Mouse (Mus musculus) MEL (cell line): ENCODE results near the gene Tmem107. TPM values are rescaled to one million over a fixed set of nuclear protein-coding genes. Genes with fewer than 3 reads are reported as not detected.

Source experiments
- DNase-seq: peaks from one replicate; pipeline ENCODE4 v3.0.0; 2011; ENCODE audit warnings: low read depth, low spot score
- H3K27ac ChIP-seq: 2 replicates; pipeline ENCODE4 v1.5.1; 2012; ENCODE audit warnings: low read depth, mild to moderate bottlenecking, control low read depth, low read length, moderate library complexity; ENCODE audit not compliant: control insufficient read depth
- H3K27me3 ChIP-seq, 2 experiments: fragments of 150-350 bp in 1 of 2; sonication (generic) in 1 of 2; 2 replicates each; pipeline ENCODE4 v1.6.1; 2012; ENCODE audit warnings: low read length in 2 of 2, mild to moderate bottlenecking in 2 of 2, improper control_type of control experiment in 1 of 2, moderate library complexity in 1 of 2; ENCODE audit not compliant: insufficient read depth in 2 of 2, control insufficient read depth in 1 of 2
- H3K36me3 ChIP-seq, 2 experiments: 2 replicates each; pipeline ENCODE4 v1.6.1; 2012 to 2014; ENCODE audit warnings: low read length in 2 of 2, improper control_type of control experiment in 1 of 2, inconsistent platforms in 1 of 2, mild to moderate bottlenecking in 1 of 2; ENCODE audit not compliant: insufficient read depth in 2 of 2, control insufficient read depth in 1 of 2
- H3K4me1 ChIP-seq, 2 experiments: fragments of 150-350 bp in 1 of 2; sonication (generic) in 1 of 2; 2 replicates each; pipeline ENCODE4 v1.6.1; 2012; ENCODE audit warnings: low read length in 2 of 2, improper control_type of control experiment in 1 of 2, mild to moderate bottlenecking in 1 of 2; ENCODE audit not compliant: insufficient read depth in 2 of 2, control insufficient read depth in 1 of 2
- H3K4me3 ChIP-seq, 2 experiments: fragments of 150-350 bp in 1 of 2; sonication (generic) in 1 of 2; 2 replicates each; pipeline ENCODE4 v1.5.1; 2012; ENCODE audit warnings: low read depth in 2 of 2, low read length in 2 of 2, mild to moderate bottlenecking in 2 of 2, moderate library complexity in 2 of 2, control low read depth in 1 of 2, improper control_type of control experiment in 1 of 2; ENCODE audit not compliant: control insufficient read depth in 1 of 2, insufficient read depth in 1 of 2
- H3K79me2 ChIP-seq: 2 replicates; pipeline ENCODE4 v1.6.1; 2012; ENCODE audit warnings: mild to moderate bottlenecking, low read length, moderate library complexity; ENCODE audit not compliant: control insufficient read depth, poor library complexity, insufficient read depth
- H3K9ac ChIP-seq: 2 replicates; pipeline ENCODE4 v1.6.1; 2012; ENCODE audit warnings: low read depth, mild to moderate bottlenecking, control low read depth, low read length, moderate library complexity; ENCODE audit not compliant: control insufficient read depth, poor library complexity, severe bottlenecking
- H3K9me3 ChIP-seq: fragments of 150-350 bp; sonication (generic); replicated peaks from 2 replicates; pipeline ENCODE4 v1.6.1; 2012; ENCODE audit warnings: mild to moderate bottlenecking, low read length, improper control_type of control experiment, moderate library complexity; ENCODE audit not compliant: insufficient read depth
- BHLHE40 ChIP-seq: IDR thresholded peaks from 2 replicates; pipeline ENCODE4 v1.6.1; 2012; ENCODE audit warnings: low read depth, mild to moderate bottlenecking, inconsistent platforms, low read length, improper control_type of control experiment, borderline replicate concordance
- CHD1 ChIP-seq: IDR thresholded peaks from 2 replicates; pipeline ENCODE4 v1.6.1; 2012; ENCODE audit warnings: low read depth, mild to moderate bottlenecking, inconsistent platforms, low read length, improper control_type of control experiment
- CHD2 ChIP-seq: IDR thresholded peaks from 2 replicates; pipeline ENCODE4 v1.6.1; 2011; ENCODE audit warnings: low read length, improper control_type of control experiment
- ELF1 ChIP-seq: IDR thresholded peaks from 2 replicates; pipeline ENCODE4 v1.6.1; 2014; ENCODE audit warnings: low read depth, mild to moderate bottlenecking, inconsistent platforms, low read length, improper control_type of control experiment, moderate library complexity
- EP300 ChIP-seq, 2 experiments: IDR thresholded peaks; 2 replicates each; pipeline ENCODE4 v1.6.1; 2011; ENCODE audit warnings: improper control_type of control experiment in 2 of 2, low read length in 2 of 2, low read depth in 1 of 2, mild to moderate bottlenecking in 1 of 2
- ETS1 ChIP-seq: IDR thresholded peaks from 2 replicates; pipeline ENCODE4 v1.6.1; 2012; ENCODE audit warnings: low read depth, mild to moderate bottlenecking, inconsistent platforms, low read length, improper control_type of control experiment, moderate library complexity
- GABPA ChIP-seq: IDR thresholded peaks from 2 replicates; pipeline ENCODE4 v1.6.1; 2012; ENCODE audit warnings: low read depth, mild to moderate bottlenecking, inconsistent platforms, low read length, improper control_type of control experiment, moderate library complexity
- HCFC1 ChIP-seq: IDR thresholded peaks from 2 replicates; pipeline ENCODE4 v1.6.1; 2012; ENCODE audit warnings: low read depth, mild to moderate bottlenecking, inconsistent platforms, low read length, improper control_type of control experiment, moderate library complexity
- JUND ChIP-seq: IDR thresholded peaks from 2 replicates; pipeline ENCODE4 v1.6.1; 2011; ENCODE audit warnings: low read depth, mild to moderate bottlenecking, improper control_type of control experiment, low read length
- MAFK ChIP-seq: IDR thresholded peaks from 2 replicates; pipeline ENCODE4 v1.6.1; 2011; ENCODE audit warnings: low read depth, mild to moderate bottlenecking, low read length, improper control_type of control experiment, borderline replicate concordance
- MXI1 ChIP-seq: IDR thresholded peaks from 2 replicates; pipeline ENCODE4 v1.6.1; 2011; ENCODE audit warnings: mild to moderate bottlenecking, low read depth, low read length, improper control_type of control experiment
- NRF1 ChIP-seq: IDR thresholded peaks from 2 replicates; pipeline ENCODE4 v1.6.1; 2014; ENCODE audit warnings: low read depth, mild to moderate bottlenecking, inconsistent platforms, low read length, improper control_type of control experiment, moderate library complexity; ENCODE audit not compliant: poor library complexity, insufficient read depth, severe bottlenecking
- POLR2A ChIP-seq, 2 experiments: IDR thresholded peaks; 2 replicates each; pipeline ENCODE4 v1.6.1; 2011 to 2012; ENCODE audit warnings: low read length in 2 of 2, mild to moderate bottlenecking in 2 of 2, control low read depth in 1 of 2, improper control_type of control experiment in 1 of 2, low read depth in 1 of 2, moderate library complexity in 1 of 2; ENCODE audit not compliant: control insufficient read depth in 1 of 2, insufficient read depth in 1 of 2, poor library complexity in 1 of 2
- POLR2AphosphoS5 ChIP-seq: IDR thresholded peaks from 2 replicates; pipeline ENCODE4 v1.6.1; 2012; ENCODE audit warnings: low read depth, borderline replicate concordance, mild to moderate bottlenecking, inconsistent platforms, low read length, moderate library complexity, mixed read lengths
- SIN3A ChIP-seq: IDR thresholded peaks from 2 replicates; pipeline ENCODE4 v1.6.1; 2012; ENCODE audit warnings: low read length, improper control_type of control experiment, inconsistent platforms
- TBP ChIP-seq: IDR thresholded peaks from 2 replicates; pipeline ENCODE4 v1.8.0; 2011; ENCODE audit warnings: low read depth, low read length, improper control_type of control experiment
- TCF12 ChIP-seq: IDR thresholded peaks from 2 replicates; pipeline ENCODE4 v1.6.1; 2014; ENCODE audit warnings: low read depth, mild to moderate bottlenecking, inconsistent platforms, low read length, improper control_type of control experiment, moderate library complexity
- UBTF ChIP-seq: IDR thresholded peaks from 2 replicates; pipeline ENCODE4 v1.6.1; 2012; ENCODE audit warnings: low read depth, mild to moderate bottlenecking, inconsistent platforms, low read length, improper control_type of control experiment, moderate library complexity, borderline replicate concordance; ENCODE audit not compliant: insufficient read depth
- USF2 ChIP-seq, 2 experiments: IDR thresholded peaks; 2 replicates each; pipeline ENCODE4 v1.6.1; 2011 to 2012; ENCODE audit warnings: improper control_type of control experiment in 2 of 2, low read length in 2 of 2, borderline replicate concordance in 1 of 2, inconsistent platforms in 1 of 2, low read depth in 1 of 2, mild to moderate bottlenecking in 1 of 2; ENCODE audit not compliant: insufficient read depth in 1 of 2
- ZC3H11A ChIP-seq: IDR thresholded peaks from 2 replicates; pipeline ENCODE4 v1.6.1; 2012; ENCODE audit warnings: low read depth, mild to moderate bottlenecking, inconsistent platforms, low read length, improper control_type of control experiment
- ZNF384 ChIP-seq: IDR thresholded peaks from 2 replicates; pipeline ENCODE4 v1.6.1; 2012; ENCODE audit warnings: low read depth, mild to moderate bottlenecking, inconsistent platforms, low read length, improper control_type of control experiment
- polyA plus RNA-seq, 2 experiments: library from polyadenylated mRNA; stranded (reverse) in 1 of 2; unstranded in 1 of 2; fragments of >175 nt in 1 of 2; fragments of >200 nt in 1 of 2; gene quantifications; 2 replicates each; pipeline versions ENCODE4 v1.2.1 to v1.2.4; 2012; ENCODE audit warnings: low replicate concordance in 2 of 2, low read depth in 1 of 2; ENCODE audit not compliant: insufficient read length in 2 of 2, insufficient read depth in 1 of 2, missing spikeins in 1 of 2
- total RNA-seq: library from RNA; depleted of rRNA; stranded (reverse); fragments of 300-350 nt; gene quantifications from 2 replicates; pipeline ENCODE4 v1.2.3, GENCODE M21; 2012

Gene Tmem107
- total and polyA plus RNA-seq, 3 experiments, result 47.0 to 79.5 TPM; not detected in 1

GRCm38 (mm10) chr11:69108223-69108622, 37.6 kb downstream of the Tmem107 start:
- Histone ChIP-seq H3K4me1 (peaks cover 0 to 12% of the 10 kb centered on the region in 2 experiments; a peak in 2 of 4 replicates), H3K79me2 (no peaks in the 10 kb centered on the region), H3K36me3 (peaks cover 0 to 5% of the 10 kb centered on the region in 2 experiments; a peak in 2 of 4 replicates), H3K9ac (no peak overlapping the region), H3K27me3 (no peaks in the 10 kb centered on the region), H3K9me3 (no peaks in the 10 kb centered on the region), H3K27ac (no peak overlapping the region), H3K4me3 (no peak overlapping the region)
- no peak for DNase-seq
- TF ChIP-seq NRF1 (no peak), USF2 (IDR thresholded peaks at IDR 0.05; ENCODE audit: borderline replicate concordance in 1 of 2, insufficient read depth in 1 of 2, low read depth in 1 of 2, low read length in 2 of 2) (no peak), GABPA (no peak), EP300 (IDR thresholded peaks at IDR 0.05; ENCODE audit: low read depth in 1 of 2, low read length in 2 of 2) (no peak)

DNA sequence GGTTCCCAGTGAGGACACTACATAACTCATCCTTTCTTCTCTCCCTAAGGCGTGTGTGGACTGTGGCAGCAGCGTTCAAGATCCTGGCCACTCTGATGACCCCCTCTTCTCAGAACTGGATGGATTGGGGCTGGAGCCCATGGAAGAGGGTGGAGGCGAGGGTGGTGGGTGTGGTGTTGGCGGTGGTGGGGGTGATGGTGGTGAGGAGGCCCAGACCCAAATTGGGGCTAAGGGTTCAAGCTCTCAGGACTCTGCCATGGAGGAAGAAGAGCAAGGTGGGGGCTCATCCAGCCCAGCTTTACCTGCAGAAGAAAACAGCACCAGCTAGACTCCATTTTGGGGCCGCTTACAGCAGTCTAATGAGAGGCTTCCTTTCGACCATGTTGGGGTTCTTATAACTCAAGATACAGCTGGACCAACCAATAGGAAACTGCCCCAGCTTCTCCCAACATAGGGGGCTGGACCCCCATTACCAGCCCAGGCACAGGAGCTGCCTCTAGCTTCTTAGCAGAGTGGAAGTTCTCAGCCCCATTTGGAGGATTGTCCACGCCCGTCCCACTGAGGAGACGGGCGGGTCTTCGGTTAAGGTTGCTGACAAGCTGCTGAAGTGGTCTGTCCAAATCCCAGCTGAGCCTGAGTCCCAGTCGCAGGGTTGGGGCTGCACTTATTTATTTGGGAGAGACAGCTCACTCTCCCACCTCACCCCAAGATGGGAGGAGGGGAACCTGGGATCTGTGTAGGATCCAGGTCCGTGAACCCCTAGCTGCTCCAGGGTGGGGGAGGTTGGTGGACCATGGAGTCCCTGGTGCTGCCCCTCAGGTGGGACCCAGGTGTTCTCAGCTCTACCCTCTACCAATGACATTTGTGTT, 38.7 kb downstream of the Tmem107 start:
- H3K79me2 ChIP-seq, result no peaks in the 10 kb centered on the region
- H3K9me3 ChIP-seq, result no peaks in the 10 kb centered on the region
- no peak overlapping the region for H3K27ac ChIP-seq
- peaks cover 0 to 12% of the 10 kb centered on the region in 2 experiments; a peak in 2 of 4 replicates for H3K4me1 ChIP-seq
- peak overlapping the region in 1 of 2 experiments; percentile 7; a peak in 3 of 4 replicates for H3K4me3 ChIP-seq
- H3K9ac ChIP-seq, result peak overlapping the region; percentile 36
- TF ChIP-seq JUND (no peak), ELF1 (no peak), CHD1 (no peak)
- H3K27me3 ChIP-seq, result no peaks in the 10 kb centered on the region
- no peak for DNase-seq
- H3K36me3 ChIP-seq, result peaks cover 0 to 5% of the 10 kb centered on the region in 2 experiments; a peak in 2 of 4 replicates

- H3K4me1 ChIP-seq, result peaks cover 0 to 12% of the 10 kb centered on the region in 2 experiments; a peak in 2 of 4 replicates
- H3K9ac ChIP-seq, result peak overlapping the region; percentile 76
- peak; percentile 95 for DNase-seq
- H3K36me3 ChIP-seq, result peaks cover 0 to 5% of the 10 kb centered on the region in 2 experiments; a peak in 2 of 4 replicates
- H3K27me3 ChIP-seq, result no peaks in the 10 kb centered on the region
- H3K9me3 ChIP-seq, result no peaks in the 10 kb centered on the region
- H3K79me2 ChIP-seq, result no peaks in the 10 kb centered on the region
- H3K27ac ChIP-seq, result peak overlapping the region; percentile 46
- peak overlapping the region; percentile 48 to 78 for H3K4me3 ChIP-seq
- TF ChIP-seq EP300 (IDR thresholded peaks at IDR 0.05; ENCODE audit: low read depth in 1 of 2, low read length in 2 of 2) (no peak), ZC3H11A (no peak), HCFC1 (peak; percentile 45), POLR2A (IDR thresholded peaks at IDR 0.05; ENCODE audit: control insufficient read depth in 1 of 2, insufficient read depth in 1 of 2, low read depth in 1 of 2, low read length in 2 of 2, poor library complexity in 1 of 2) (peak in 1 of 2 experiments; percentile 71; a peak in 1 of 4 replicates), ZNF384 (peak; percentile 98), BHLHE40 (no peak), SIN3A (0 out of 2 replicates have a peak, but pooled peaks have one; percentile 6), JUND (no peak), ETS1 (no peak), CHD1 (no peak), MXI1 (no peak), UBTF (no peak), POLR2AphosphoS5 (no peak), CHD2 (no peak), TBP (peak; percentile 99), TCF12 (no peak), MAFK (peak; percentile 96)
These were observed 39.9 kb downstream of the Tmem107 start for GRCm38 (mm10) chr11:69110319-69111046.
